Mouse (Mus musculus) thymus, postnatal 25 days (tissue): Measurements from ENCODE around the gene Mcu.

Experiments used
- DNase-seq: peaks from one replicate; pipeline ENCODE4 v3.0.0; 2022

Gene Mcu

DNA sequence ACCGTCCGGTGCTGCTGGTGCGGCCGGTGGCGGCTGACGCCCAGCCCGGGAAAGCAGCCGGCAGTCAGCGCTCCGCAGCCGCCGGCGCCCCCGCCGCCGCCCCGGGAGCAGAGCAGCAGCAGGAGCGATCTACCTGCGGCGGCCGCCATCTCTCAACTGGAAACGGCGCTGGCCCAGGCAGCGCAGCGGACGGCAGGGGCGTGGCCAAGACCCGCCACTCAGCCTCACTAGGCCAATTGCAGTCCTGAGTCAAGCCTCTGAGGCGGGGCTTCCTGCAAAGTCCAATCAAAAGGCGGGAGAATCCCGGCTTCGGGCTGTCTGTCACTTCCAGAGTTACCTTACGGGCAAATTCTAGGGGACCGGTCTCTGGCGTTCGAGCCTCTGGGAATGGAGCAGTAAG, at the start of gene Mcu:
TSS of gene Mcu (minus strand) at position 171 of the 400 bp plus-strand sequence.
- DNase-seq = peak; percentile 96

DNA sequence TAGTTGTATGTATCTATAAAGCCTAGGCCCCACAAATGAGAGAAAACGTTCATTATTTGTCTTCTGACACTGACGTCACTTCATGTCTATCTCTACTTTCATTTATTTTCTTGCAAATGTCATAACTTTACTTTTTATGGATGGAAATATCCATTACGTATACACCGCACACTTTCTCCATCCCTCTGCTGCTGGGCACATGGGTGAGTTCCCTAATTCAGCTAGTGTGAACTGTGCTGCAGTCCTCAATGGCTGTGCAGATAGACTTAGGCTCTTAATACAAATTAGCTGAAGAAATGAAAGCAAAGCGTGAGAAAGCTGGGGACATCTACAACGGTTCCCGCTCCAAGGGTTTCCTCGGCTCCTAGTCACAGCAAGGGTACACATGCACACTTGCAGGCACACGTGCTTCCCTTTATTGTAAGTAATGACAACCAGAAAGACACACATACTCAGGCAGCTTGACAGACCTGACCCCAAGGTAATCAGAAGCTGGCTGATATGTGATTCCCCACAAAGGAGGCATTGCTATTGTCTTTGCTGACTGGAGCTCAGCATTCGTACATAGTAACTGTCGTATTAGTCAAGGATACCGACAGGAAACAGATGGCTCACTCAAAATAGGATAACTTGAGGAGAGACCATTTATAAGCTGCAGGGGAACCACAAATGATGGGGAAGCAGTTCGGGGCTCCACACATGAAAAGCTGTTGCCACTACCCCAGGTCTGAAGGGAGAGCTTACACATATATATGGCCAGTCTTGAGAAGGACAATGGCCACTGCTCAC, 49.2 kb upstream of the Mcu start:
- DNase-seq = no peak

- no peak for DNase-seq
These were observed 48.3 kb upstream of the Mcu start for GRCm38 (mm10) chr10:59664765-59665164.

DNA sequence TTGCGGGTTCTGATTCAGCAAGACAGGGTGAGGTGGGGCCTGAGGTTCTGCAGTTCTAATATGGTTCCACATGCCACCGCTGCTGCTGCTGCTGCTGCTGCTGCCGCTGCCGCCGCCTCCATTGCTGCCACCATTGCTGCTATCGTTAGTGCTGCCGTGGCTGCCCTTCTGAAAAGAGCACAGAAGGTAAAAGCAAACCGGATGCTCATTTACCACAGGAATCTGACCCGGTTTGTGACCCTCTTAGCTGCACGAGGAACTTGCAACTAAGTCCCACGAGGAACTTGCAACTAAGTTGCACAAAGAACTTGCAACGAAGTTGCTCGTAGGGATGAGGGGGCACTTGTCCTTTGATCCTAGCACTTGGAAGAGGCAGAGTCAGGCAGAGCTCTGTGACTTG, 40.3 kb upstream of the Mcu start:
- DNase-seq = no peak

DNA sequence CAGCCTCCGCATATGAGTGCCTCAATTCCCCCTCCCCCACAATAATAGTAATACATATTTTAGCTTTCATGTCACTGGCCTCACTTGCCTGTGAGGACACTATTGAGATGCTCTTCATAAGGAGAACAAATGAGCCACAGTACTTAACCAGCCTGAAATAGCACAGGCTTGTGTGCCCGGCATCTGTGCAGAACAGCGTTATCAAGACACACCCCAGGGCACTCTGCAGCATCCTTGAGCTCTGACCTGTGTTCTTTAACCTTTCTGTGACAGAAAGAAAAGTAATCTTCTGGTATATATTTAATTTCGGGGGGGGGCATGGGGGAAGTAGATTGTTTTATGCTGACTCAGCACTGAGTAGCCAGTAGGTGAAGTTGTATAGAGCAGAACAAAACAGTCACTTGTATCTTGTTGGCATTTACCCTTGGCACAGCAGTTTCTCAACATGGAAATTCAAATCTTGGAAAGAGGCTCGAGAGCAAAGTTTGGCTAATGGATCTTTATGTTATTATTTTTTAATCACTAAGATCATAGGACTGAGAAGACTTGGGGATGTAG, 30.4 kb upstream of the Mcu start:
- no peak for DNase-seq

DNA sequence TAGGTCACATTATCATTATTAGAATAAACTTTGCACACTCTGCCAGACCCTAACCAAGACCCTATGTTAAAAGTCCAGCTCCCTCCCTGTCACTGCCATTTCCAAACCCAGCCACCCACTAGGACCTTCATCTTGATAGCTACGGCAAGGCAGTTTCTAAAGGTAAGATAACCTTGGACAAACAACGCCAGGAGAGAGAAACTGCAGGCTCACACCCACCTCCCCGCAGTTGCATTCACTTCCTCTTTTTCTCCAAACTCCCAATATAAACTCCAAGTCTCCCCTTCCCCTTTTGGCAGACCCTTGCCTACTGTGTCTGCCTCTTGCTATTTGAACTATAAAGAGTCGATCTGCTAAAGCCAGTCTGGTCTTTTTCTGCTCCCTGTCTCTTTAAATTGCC, 28.7 kb upstream of the Mcu start:
- DNase-seq = no peak

DNA sequence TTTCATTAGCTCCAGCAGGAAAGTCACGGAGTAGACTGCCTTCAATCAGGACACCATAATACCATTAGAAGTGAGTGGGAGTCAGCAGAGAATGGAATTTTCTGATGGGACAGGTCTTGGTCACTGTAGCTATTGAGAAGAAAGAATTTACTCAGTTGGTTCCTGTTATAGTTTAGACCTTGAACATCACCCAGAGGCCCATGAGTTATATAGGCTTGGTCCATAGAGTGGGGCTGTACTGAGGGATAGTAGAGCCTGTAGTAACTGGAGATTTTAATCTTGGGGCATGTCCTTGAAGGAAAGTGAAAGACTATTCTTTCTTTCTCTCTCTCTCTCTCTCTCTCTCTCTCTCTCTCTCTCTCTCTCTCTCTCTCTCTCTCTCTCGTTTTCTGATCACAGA, 28.2 kb upstream of the Mcu start:
- no peak for DNase-seq

DNA sequence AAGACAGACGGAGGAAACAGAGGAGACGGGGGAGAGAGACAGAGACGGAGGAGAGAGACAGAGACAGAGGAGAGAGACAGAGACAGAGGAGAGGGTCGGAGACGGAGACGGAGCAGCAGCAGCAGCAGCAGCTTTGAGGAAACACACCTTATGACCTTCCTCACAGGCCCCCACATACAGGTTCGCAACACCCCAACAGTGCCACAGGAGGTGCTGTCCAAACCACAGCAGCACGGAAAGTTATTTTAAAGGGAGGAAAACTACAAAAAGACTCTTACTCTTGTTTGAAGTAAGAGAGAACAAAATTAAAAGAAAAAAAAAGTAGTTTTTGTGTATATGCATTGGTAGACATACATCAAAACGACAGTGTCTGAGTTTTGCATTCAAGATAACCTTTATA, 27.2 kb upstream of the Mcu start:
- DNase-seq = no peak

DNA sequence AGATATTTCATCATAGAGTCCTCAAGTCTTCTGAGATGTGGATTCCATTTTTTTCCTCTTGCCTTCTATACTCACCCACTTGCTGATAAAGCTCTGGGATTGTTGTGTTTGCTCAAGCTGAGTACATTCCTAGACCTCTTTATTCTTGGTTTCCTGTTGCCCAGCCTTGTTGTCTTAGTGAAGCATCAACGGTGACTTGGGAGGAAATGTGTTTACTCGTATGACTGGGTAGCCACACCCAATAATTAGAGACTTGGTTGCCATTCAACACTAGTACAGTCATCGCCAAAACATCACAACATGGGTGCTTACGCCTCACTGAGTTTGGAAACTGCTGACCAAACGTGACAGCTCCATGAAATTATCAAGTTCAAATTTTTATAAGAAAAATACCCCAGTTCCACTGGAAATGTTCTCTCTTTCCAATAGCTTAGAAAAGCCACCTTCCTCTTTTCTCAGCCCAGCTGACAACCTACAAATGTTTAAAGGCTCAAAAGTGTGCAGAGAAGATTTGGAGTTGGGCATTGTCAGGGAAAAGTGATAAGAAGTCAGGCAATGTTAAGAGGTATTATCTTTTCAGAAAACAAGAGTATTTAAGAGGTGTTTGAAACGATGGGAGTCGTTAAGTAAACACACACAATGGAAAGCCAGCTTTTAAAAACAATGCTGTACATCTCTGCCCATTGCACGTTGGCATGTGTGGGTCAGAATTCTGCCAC, 26.3 kb upstream of the Mcu start:
- DNase-seq = no peak

- no peak for DNase-seq
These were observed 22.1 kb upstream of the Mcu start for GRCm38 (mm10) chr10:59638576-59638975.

- no peak for DNase-seq
These were observed 21.2 kb upstream of the Mcu start for GRCm38 (mm10) chr10:59637596-59638124.

- peak; percentile 12 for DNase-seq
These were observed 20.4 kb upstream of the Mcu start for GRCm38 (mm10) chr10:59636751-59637533.

DNA sequence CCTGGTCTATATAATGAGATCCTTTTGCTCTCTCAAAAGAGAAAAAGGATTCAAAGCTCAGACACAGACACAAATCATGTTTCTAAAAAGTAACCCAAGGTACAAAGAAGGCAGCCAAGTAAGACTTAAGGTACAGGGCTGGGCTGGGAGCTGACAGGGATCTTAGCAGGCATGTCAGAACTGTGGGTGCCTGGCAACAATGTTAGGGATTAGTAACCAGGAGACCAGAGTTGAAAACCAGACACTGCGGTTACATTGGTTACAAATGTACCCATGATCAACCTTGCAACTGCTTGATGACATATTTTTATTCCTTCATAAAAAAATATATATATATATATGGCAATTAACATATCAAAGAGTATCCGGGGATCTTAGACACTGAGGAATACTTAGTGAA, 19.6 kb upstream of the Mcu start:
- DNase-seq = no peak

DNA sequence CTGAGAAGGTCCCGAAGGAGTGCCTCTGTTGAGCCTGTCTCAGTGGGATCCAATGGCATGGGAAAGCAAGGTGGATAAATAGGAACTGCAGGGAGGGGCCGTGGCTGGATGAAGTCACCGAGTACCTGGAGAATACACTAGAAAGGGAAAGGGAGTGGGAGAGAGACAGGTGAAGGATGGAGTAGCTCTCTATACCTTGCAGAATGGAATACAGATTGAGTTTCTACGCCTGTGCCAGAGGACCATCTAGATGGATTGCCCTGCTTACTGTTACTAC, 13.0 kb upstream of the Mcu start:
- DNase-seq = no peak

DNA sequence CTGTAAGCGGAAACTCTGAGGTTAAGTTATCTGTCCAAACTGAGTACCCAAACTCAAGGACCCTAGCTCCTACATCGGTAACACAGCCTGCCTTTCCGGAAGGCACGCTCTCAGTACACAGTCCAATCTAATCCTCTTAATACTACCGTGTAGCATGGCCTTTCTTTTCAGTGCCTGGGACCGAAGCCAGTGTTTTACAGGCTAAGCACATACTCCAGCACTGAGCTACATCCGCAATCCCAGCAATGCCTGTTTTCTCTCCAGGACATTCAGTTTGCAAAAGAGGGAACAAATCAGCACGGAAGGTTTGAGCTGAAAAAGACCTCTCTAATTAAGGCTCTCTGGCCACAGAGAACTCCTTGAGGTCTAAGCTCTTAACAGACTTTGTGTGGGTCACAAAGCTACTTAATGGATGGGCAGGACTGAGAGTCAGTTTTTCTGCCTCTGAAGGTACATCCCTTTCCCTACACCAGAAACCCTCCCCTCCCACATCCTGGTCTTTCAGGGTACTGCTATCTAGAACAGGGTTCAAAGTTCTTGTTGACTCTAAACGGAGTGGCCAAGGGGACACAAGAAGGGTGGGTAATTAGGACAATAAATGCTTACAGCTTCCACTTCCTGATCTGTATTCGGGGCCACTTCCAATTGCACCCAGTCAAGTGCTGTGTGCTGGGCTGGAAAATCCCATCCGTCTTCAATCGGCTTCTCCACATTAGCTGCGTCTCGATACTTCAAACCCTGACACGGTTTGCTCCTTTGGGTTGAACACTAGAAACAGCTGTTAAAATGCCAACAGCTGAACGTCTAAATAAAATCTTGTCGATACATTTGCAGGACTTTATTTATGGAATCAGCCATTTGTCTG, 12.4 kb upstream of the Mcu start:
- no peak for DNase-seq

DNA sequence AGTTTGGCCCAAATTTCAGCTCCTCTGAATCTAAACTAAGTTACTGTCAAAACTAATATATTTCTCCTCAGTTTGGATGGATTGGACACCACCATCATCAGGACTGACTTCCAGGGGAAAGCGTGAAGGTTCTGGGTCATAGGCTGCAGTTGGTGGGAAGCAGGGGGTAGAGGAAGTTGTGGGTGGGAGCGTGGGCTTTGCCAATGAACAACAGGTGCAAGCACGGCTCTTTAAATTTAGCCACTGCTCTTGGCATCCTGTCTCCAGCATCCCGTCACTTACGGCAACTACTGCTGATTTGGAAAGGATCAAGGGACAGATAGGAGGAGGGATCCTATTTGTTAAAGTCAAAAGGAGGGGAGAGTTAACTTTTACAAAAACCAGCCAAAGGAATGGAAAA, 7.0 kb upstream of the Mcu start:
- peak; percentile 60 for DNase-seq

GRCm38 (mm10) chr10:59621355-59621754, 4.9 kb upstream of the Mcu start:
- DNase-seq = no peak

DNA sequence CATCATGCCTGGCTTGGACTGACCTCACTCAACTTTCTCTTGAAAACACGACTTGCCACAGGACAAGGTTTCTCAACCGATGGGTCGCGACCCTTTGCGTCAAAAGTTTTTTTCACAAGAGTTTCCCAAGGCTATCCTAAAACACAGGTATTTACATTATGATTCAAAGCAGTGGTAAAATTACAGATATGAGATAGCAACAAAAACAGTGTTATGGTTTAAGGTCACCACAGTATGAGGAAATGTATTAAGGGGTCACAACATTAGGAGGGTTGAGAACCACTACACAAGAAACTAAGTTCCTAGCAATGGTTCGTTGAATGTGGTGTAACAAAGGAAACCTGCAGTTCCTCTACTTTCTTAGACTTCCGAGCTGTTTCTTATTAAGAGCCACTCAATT, 1.3 kb upstream of the Mcu start:
- no peak for DNase-seq

- DNase-seq = peak; percentile 72
These were observed 441 bp downstream of the Mcu start, which contains the start of gene Gm10322 for GRCm38 (mm10) chr10:59615981-59616520. Gene Gm10322 (plus strand): TSS chr10:59616063.

DNA sequence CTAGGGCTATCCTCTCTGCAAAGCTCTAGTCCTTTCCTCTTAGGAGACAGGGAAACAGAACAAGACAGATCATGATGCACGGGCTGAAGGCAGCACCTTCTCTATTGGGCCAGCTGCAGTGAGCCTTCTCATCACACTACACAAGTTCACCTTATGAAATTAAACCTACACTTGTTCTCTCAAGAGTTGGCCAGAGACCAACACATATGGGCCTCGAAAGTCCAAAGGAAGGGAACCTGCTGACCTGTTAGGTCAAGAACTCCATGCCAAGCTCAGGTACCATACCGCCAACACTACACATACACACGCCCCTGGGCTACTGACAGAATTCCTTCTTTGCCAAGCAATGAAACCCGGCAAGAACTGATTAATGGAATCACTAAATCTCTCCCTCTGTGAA, 1.1 kb downstream of the Mcu start:
- DNase-seq = no peak

DNA sequence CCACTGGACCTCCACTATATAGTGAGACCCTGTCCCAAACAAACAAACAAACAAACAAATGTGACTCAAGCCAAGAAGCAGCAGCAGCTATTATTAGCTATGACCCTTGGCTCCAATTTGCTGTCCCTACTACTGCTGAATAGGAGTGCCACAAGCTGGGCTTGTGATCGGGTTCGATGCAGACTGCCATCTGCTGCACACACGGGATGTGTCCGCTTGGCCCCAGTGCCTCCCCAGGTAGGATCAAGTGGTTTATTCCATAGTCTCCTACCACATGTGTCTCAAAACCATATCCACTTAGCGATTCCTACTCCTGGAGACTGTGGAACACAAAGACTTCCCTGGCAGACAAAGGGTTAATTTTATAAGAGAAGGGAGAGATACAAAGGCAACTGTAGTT, 2.4 kb downstream of the Mcu start:
- DNase-seq = no peak

- no peak for DNase-seq
These were observed 3.2 kb downstream of the Mcu start for GRCm38 (mm10) chr10:59613276-59613675.
